Mouse (Mus musculus) forebrain, postnatal 0 days (tissue): ENCODE measurements around the gene Zfp472. TPM values are rescaled to one million over a fixed set of nuclear protein-coding genes. Genes with fewer than 3 reads are reported as not detected.
A peak's percentile ranks its signal among the peaks of the same experiment; 100 is the strongest.

Experiments
- ATAC-seq: fragments of 200-750 bp; cut with Nextera tagmentation; 2 replicates; pipeline ENCODE4 v1.8.0; 2017; ENCODE audit warnings: mild to moderate bottlenecking, moderate library complexity
- DNase-seq: peaks from one replicate; pipeline ENCODE4 v3.0.0-alpha.2; 2015
- H3K27ac ChIP-seq: fragments of 300-500 bp; sonication (generic); 2 replicates; pipeline ENCODE4 v1.5.1; 2014; ENCODE audit warnings: low read depth, mild to moderate bottlenecking, antibody characterized with exemption, low read length, moderate library complexity, mixed read lengths
- H3K27me3 ChIP-seq: fragments of 300-500 bp; sonication (generic); 2 replicates; pipeline ENCODE4 v1.6.1; 2014; ENCODE audit warnings: mild to moderate bottlenecking, low read length, mixed read lengths; ENCODE audit not compliant: insufficient read depth
- H3K36me3 ChIP-seq: fragments of 300-500 bp; sonication (generic); 2 replicates; pipeline ENCODE4 v1.6.1; 2014; ENCODE audit warnings: mild to moderate bottlenecking, moderate library complexity; ENCODE audit not compliant: insufficient read depth
- H3K4me1 ChIP-seq: fragments of 300-500 bp; sonication (generic); 2 replicates; pipeline ENCODE4 v1.6.1; 2014; ENCODE audit warnings: antibody characterized with exemption; ENCODE audit not compliant: insufficient read depth
- H3K4me2 ChIP-seq: fragments of 300-500 bp; sonication (generic); 2 replicates; pipeline ENCODE4 v1.6.1; 2014; ENCODE audit warnings: low read depth, mild to moderate bottlenecking, moderate library complexity
- H3K4me3 ChIP-seq: fragments of 300-500 bp; sonication (generic); 2 replicates; pipeline ENCODE4 v1.5.1; 2014; ENCODE audit warnings: low read depth, low read length, mixed read lengths
- H3K9ac ChIP-seq: fragments of 300-500 bp; sonication (generic); 2 replicates; pipeline ENCODE4 v1.6.1; 2014; ENCODE audit warnings: mild to moderate bottlenecking
- H3K9me3 ChIP-seq: fragments of 300-500 bp; sonication (generic); 2 replicates; pipeline ENCODE4 v1.6.1; 2016; ENCODE audit warnings: low read length
- CTCF ChIP-seq: sonication (generic); IDR thresholded peaks from 2 replicates; pipeline ENCODE4 v1.5.1; 2016; ENCODE audit warnings: antibody characterized with exemption, control low read depth, low read depth
- WGBS: fragments of 180-500 bp; shearing (Covaris S2); extraction: QIAGEN DNeasy Blood & Tissue Kit; methylation state at CpG from one replicate; pipeline ENCODE4 v1.1.7; 2014; 5-methylcytosine and 5-hydroxymethylcytosine counted together
- polyA plus RNA-seq: library from polyadenylated mRNA; unstranded; fragments of >200 nt; fragmentation: Nextera tagmentation; extraction: Ambion mirVana; gene quantifications from 2 replicates; pipeline ENCODE4 v1.2.1, GENCODE M21; 2015
- total RNA-seq: library from RNA; depleted of rRNA; stranded (reverse); fragments of >200 nt; gene quantifications from 2 replicates; pipeline ENCODE4 v1.2.3, GENCODE M21; 2014

The Zfp472 gene
- total and polyA plus RNA-seq, 2 experiments from 2014 or later = 6.8 to 6.9 TPM

DNA sequence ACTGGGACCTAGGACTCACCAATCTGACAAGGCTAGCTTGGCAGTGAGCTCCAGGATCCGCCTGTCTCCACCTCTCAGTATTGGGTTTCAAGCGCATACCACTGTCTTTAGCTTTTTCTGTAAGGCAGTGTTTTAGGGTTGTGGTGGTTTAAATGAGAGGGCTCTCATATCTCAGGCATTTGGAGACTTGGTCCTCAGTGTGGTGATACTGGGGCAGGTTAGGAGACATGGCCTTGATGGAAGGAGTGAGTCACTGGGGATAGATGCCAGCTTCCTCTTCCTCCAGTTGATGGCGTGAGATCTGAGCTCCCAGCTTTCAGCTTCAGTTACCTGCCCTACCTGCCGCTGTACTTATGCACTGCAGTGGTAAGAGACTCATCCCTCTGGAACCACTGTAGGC, 25.8 kb upstream of the Zfp472 start:
- Histone ChIP-seq H3K27me3 (no peaks in the 10 kb centered on the region), H3K4me3 (no peak overlapping the region), H3K36me3 (no peaks in the 10 kb centered on the region), H3K9ac (no peak overlapping the region), H3K4me1 (no peaks in the 10 kb centered on the region), H3K4me2 (no peak overlapping the region), H3K9me3 (no peaks in the 10 kb centered on the region), H3K27ac (no peak overlapping the region)
- TF ChIP-seq CTCF = no peak
- DNase-seq = no peak
- no peak for ATAC-seq
- WGBS = 87% methylated on average over 4 of the region's 4 CpGs

DNA sequence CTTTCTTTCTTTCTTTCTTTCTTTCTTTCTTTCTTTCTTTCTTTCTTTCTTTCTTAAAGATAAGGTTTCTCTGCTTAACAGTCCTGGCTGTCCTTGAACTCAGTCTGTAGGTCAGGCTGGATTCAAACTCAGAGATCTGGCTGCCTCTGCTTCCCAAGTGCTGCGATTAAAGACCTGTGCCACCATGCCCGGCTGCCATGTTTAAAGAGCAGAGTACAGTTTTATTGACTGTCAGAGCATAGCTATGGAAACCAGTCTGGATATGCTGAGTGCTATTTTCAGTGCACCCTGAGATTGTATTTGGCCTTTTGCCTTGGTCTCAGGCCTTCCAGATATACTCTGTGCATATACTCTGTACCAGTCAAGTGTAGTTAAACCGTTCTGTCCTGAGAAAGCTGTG, 22.0 kb upstream of the Zfp472 start:
- Histone ChIP-seq H3K4me2 (no peak overlapping the region), H3K27ac (no peak overlapping the region), H3K36me3 (no peaks in the 10 kb centered on the region), H3K4me1 (no peaks in the 10 kb centered on the region), H3K9me3 (no peaks in the 10 kb centered on the region), H3K4me3 (no peak overlapping the region), H3K27me3 (no peaks in the 10 kb centered on the region), H3K9ac (no peak overlapping the region)
- 84% methylated on average over 3 of the region's 3 CpGs for WGBS
- DNase-seq (no peak), ATAC-seq (no peak)
- TF ChIP-seq CTCF = no peak

DNA sequence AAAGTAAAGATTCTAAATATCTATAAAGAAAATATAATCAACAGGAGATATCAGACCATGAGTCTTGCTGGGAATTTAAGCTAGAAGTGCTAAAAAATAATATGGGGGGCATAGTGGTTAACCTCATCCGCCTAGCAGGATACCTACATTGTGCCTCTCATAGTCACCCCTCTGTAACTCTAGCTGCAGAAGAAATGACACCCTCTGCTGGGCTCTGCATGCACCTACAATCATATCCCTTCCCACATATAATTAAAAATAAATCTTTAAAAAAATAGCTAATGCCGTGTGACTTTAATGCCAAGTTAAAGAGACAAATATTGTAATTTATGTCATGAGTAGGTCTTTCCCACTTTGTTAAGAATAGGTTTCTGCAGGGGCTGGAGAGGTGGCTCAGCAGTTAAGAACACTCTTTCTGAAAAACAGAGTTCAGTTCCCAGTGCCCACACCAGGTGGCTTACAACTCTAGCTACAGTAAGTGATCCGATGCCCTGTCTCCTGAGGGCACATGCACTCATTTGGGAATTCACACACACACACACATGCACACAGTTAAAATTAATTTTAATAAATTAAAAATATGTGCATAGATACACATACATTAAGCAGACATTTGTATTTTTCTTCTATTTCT, 21.1 kb upstream of the Zfp472 start:
- no peak for TF ChIP-seq CTCF
- DNase-seq = no peak
- ATAC-seq = no peak
- Histone ChIP-seq H3K9ac (no peak overlapping the region), H3K4me2 (no peak overlapping the region), H3K27ac (no peak overlapping the region), H3K4me3 (no peak overlapping the region), H3K27me3 (no peaks in the 10 kb centered on the region), H3K4me1 (no peaks in the 10 kb centered on the region), H3K36me3 (no peaks in the 10 kb centered on the region), H3K9me3 (no peaks in the 10 kb centered on the region)
- WGBS = 57% methylated on average over 3 of the region's 3 CpGs

DNA sequence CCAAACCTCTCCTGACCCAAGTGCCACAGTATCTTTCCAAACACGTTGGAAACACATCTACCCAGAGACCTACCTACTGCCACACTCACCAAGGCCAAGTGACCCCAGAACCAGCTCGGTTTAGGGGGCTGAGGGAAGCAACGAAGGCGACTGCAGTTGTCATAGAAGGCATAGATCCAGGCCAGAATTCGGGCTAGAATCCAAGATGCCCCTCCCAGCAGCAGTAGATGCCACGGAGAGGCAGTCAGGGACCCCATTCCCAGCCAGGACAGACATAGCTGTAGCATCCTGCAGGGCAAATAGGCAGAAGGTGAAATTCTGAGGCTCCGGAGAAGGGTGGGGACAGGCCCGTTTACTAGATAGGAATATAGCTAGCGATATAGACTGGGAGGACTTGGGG, 18.9 kb upstream of the Zfp472 start:
- Histone ChIP-seq H3K27ac (peak overlapping the region; percentile 62), H3K36me3 (no peaks in the 10 kb centered on the region), H3K9ac (peak overlapping the region; percentile 45), H3K4me1 (no peaks in the 10 kb centered on the region), H3K4me2 (peak overlapping the region; percentile 60), H3K4me3 (peak overlapping the region; percentile 45), H3K9me3 (no peaks in the 10 kb centered on the region), H3K27me3 (no peaks in the 10 kb centered on the region)
- no peak for DNase-seq
- no peak for ATAC-seq
- no peak for TF ChIP-seq CTCF
- WGBS = 59% methylated on average over 9 of the region's 9 CpGs

DNA sequence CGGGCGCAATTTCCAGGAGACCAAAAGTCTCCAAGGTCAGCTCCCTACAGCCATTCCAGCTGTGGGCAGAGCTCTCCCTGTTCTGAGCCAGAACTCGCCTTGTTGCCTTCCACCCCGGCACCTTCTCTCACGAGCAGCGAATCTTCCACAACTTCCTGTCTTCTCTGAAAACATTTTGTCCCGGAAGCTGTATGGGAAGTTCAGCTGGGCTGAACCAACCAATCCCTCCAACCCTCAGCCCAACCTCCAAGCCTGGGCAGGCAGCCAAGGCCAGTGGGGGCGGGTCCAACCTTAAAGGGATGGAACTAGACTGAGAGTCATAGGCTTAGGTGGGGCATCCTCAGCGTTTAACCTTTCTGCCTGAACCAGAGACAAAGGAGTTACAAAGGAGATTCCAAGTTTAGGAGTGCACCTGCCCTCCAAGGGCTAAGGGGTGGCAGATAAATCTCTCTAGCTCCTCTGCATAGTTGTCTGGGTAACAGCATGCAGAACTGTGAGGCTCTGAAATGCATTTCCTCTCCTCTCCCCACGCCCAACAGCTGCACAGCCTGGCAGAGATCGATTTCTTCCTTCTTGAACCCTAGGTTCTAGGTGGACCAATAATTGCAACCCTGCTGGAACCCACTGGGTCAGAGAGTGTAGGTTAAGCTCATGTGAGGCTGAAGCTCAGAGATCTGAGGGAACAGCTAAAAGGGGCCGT, 18.2 kb upstream of the Zfp472 start, which contains the start of gene Cyp4f13:
Cyp4f13 (minus strand) TSS at position 188 of the 700 bp plus-strand sequence.
- Histone ChIP-seq H3K27ac (peak within 1 kb of the TSS; percentile 62), H3K4me2 (peak within 1 kb of the TSS; percentile 60), H3K9me3 (no peaks in the 10 kb centered on the region), H3K4me1 (no peaks in the 10 kb centered on the region), H3K27me3 (no peaks in the 10 kb centered on the region), H3K4me3 (peak within 1 kb of the TSS; percentile 45), H3K36me3 (no peaks in the 10 kb centered on the region), H3K9ac (peak within 1 kb of the TSS; percentile 45)
- ATAC-seq = peak; percentile 97
- 36% methylated on average over 12 of the region's 12 CpGs for WGBS
- no peak for TF ChIP-seq CTCF
- DNase-seq = peak; percentile 91

DNA sequence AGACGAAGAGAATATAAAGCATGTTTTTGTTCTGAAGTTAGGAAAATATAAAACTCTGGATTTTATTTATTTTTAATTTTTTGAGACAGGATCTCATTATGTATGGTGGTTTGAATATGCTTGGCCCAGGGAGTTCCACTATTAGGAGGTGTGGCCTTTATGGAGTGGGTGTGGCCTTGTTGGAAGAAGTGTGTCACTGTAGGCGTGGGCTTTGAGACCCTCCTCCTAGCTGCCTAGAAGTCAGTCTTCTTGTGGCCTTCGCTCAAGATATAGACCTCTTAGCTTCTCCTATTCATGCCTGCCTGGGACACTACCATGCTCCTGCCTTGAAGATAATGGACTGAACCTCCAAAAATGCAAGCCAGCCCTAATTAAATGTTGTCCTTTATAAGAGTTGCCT, 15.5 kb upstream of the Zfp472 start:
- WGBS = 88% methylated on average over 3 of the region's 3 CpGs
- H3K9ac ChIP-seq = no peak overlapping the region
- no peaks in the 10 kb centered on the region for H3K4me1 ChIP-seq
- no peaks in the 10 kb centered on the region for H3K36me3 ChIP-seq
- no peak overlapping the region for H3K27ac ChIP-seq
- DNase-seq (no peak), ATAC-seq (no peak)
- TF ChIP-seq CTCF = no peak
- no peak overlapping the region for H3K4me3 ChIP-seq
- H3K27me3 ChIP-seq = no peaks in the 10 kb centered on the region
- no peak overlapping the region for H3K4me2 ChIP-seq
- H3K9me3 ChIP-seq = no peaks in the 10 kb centered on the region

DNA sequence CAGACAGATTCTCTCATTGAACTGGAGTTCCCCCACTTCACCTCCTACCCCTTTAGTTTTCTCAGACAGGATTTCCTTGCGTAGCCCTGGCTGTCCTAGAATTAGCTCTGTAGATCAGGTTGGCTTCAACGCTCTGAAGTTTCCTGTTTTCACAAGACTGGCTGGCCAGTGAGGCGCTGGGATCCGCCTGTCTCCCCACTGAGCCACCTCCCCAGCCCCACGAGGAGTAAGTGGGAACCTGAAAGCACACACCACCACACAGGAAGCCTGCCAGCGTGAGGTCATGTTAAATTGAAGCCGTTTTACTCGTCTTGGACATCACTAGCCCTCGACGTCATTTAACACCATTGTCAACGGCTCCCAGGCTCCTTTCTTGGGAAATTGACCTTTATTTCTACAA, 14.6 kb upstream of the Zfp472 start:
- ATAC-seq = no peak
- WGBS = 83% methylated on average over 11 of the region's 11 CpGs
- no peaks in the 10 kb centered on the region for H3K4me1 ChIP-seq
- no peaks in the 10 kb centered on the region for H3K9me3 ChIP-seq
- H3K4me2 ChIP-seq = no peak overlapping the region
- no peak for TF ChIP-seq CTCF
- no peak overlapping the region for H3K4me3 ChIP-seq
- H3K27ac ChIP-seq = no peak overlapping the region
- no peaks in the 10 kb centered on the region for H3K27me3 ChIP-seq
- no peak overlapping the region for H3K9ac ChIP-seq
- no peak for DNase-seq
- H3K36me3 ChIP-seq = no peaks in the 10 kb centered on the region
